Mouse (Mus musculus) myocyte (in vitro differentiated cells): ENCODE measurements around the gene Cfap73. TPM values are rescaled to one million over a fixed set of nuclear protein-coding genes. Genes with fewer than 3 reads are reported as not detected.

Experiments used
- H3K27me3 ChIP-seq: one replicate; pipeline ENCODE4 v1.6.1; 2011; ENCODE audit not compliant: control insufficient read depth, insufficient read depth, insufficient read length
- H3K36me3 ChIP-seq: one replicate; pipeline ENCODE4 v1.6.1; 2011; ENCODE audit not compliant: control insufficient read depth, insufficient read depth
- H3K4me2 ChIP-seq: one replicate; pipeline ENCODE4 v1.6.1; 2011; ENCODE audit warnings: low read depth, control low read depth
- H3K4me3 ChIP-seq: one replicate; pipeline ENCODE4 v1.5.1; 2011; ENCODE audit warnings: mild to moderate bottlenecking, control low read depth, moderate library complexity
- H3K79me2 ChIP-seq: one replicate; pipeline ENCODE4 v1.6.1; 2011; ENCODE audit not compliant: control insufficient read depth, insufficient read depth
- H3ac ChIP-seq: one replicate; pipeline ENCODE4 v1.6.1; 2011; ENCODE audit not compliant: control insufficient read depth, insufficient read length
- CEBPB ChIP-seq: IDR thresholded peaks from 2 replicates; pipeline ENCODE4 v1.6.1; 2011; ENCODE audit warnings: mild to moderate bottlenecking, moderate library complexity; ENCODE audit not compliant: poor library complexity, insufficient read depth, severe bottlenecking
- E2F4 ChIP-seq: IDR thresholded peaks from one replicate; pipeline ENCODE4 v1.6.1; 2011; ENCODE audit warnings: mild to moderate bottlenecking, control low read depth, moderate library complexity; ENCODE audit not compliant: insufficient read depth
- MAX ChIP-seq: IDR thresholded peaks from one replicate; pipeline ENCODE4 v1.6.1; 2011; ENCODE audit warnings: low read depth, mild to moderate bottlenecking, control low read depth
- MYOD1 ChIP-seq, 3 experiments: IDR thresholded peaks; one replicate each; pipeline ENCODE4 v1.6.1; 2011; ENCODE audit warnings: control low read depth in 2 of 3, low read depth in 2 of 3, mild to moderate bottlenecking in 2 of 3, moderate library complexity in 1 of 3; ENCODE audit not compliant: insufficient read length in 2 of 3, control insufficient read depth in 1 of 3
- MYOG ChIP-seq, 3 experiments: IDR thresholded peaks; one replicate each; pipeline ENCODE4 v1.6.1; 2011; ENCODE audit warnings: control low read depth in 2 of 3, low read depth in 2 of 3, mild to moderate bottlenecking in 2 of 3; ENCODE audit not compliant: insufficient read length in 2 of 3, control insufficient read depth in 1 of 3, insufficient read depth in 1 of 3
- POLR2A ChIP-seq: IDR thresholded peaks from one replicate; pipeline ENCODE4 v1.6.1; 2011; ENCODE audit warnings: low read depth, mild to moderate bottlenecking, control low read depth, moderate library complexity; ENCODE audit not compliant: insufficient read length
- POLR2AphosphoS2 ChIP-seq: IDR thresholded peaks from one replicate; pipeline ENCODE4 v1.6.1; 2011; ENCODE audit warnings: low read depth, control low read depth; ENCODE audit not compliant: insufficient read length
- REST ChIP-seq: IDR thresholded peaks from one replicate; pipeline ENCODE4 v1.6.1; 2011; ENCODE audit warnings: mild to moderate bottlenecking, control low read depth, moderate library complexity; ENCODE audit not compliant: insufficient read depth, insufficient read length
- SRF ChIP-seq: IDR thresholded peaks from one replicate; pipeline ENCODE4 v1.6.1; 2011; ENCODE audit warnings: low read depth; ENCODE audit not compliant: control insufficient read depth, insufficient read length
- TCF12 ChIP-seq: IDR thresholded peaks from one replicate; pipeline ENCODE4 v1.6.1; 2011; ENCODE audit warnings: mild to moderate bottlenecking, control low read depth; ENCODE audit not compliant: poor library complexity, insufficient read depth, severe bottlenecking
- TCF3 ChIP-seq: IDR thresholded peaks from one replicate; pipeline ENCODE4 v1.6.1; 2011; ENCODE audit warnings: low read depth, control low read depth; ENCODE audit not compliant: insufficient read length
- USF1 ChIP-seq: IDR thresholded peaks from one replicate; pipeline ENCODE4 v1.6.1; 2011; ENCODE audit warnings: low read depth, mild to moderate bottlenecking, control low read depth, moderate library complexity
- polyA plus RNA-seq: library from polyadenylated mRNA; unstranded; fragments of >200 nt; fragmentation: generic; extraction: Trizol; gene quantifications from one replicate; pipeline ENCODE4 v1.2.1, GENCODE M21; 2012; ENCODE audit warnings: missing spikeins

The Cfap73 gene
- polyA plus RNA-seq, 1 experiment: not detected

- Histone ChIP-seq H3K4me2 (no peak overlapping the region), H3K79me2 (no peaks in the 10 kb centered on the region), H3K36me3 (no peaks in the 10 kb centered on the region), H3ac (no peak overlapping the region), H3K27me3 (peaks cover 14% of the 10 kb centered on the region), H3K4me3 (no peak overlapping the region)
- TF ChIP-seq POLR2AphosphoS2: no peak
- TF ChIP-seq SRF: no peak
- no peak for TF ChIP-seq MYOG (IDR thresholded peaks at IDR 0.05; ENCODE audit: control insufficient read depth in 1 of 3, insufficient read depth in 1 of 3, insufficient read length in 2 of 3, low read depth in 2 of 3)
- no peak for TF ChIP-seq REST
- no peak for TF ChIP-seq USF1
- TF ChIP-seq MYOD1 (IDR thresholded peaks at IDR 0.05; ENCODE audit: control insufficient read depth in 1 of 3, insufficient read length in 2 of 3, low read depth in 2 of 3): no peak
- TF ChIP-seq POLR2A: no peak
- TF ChIP-seq TCF12: no peak
- TF ChIP-seq CEBPB: no peak
- TF ChIP-seq TCF3: no peak
- TF ChIP-seq MAX: no peak
- no peak for TF ChIP-seq E2F4
These were observed 43.5 kb upstream of the Cfap73 start for GRCm38 (mm10) chr5:120677516-120677915.

DNA sequence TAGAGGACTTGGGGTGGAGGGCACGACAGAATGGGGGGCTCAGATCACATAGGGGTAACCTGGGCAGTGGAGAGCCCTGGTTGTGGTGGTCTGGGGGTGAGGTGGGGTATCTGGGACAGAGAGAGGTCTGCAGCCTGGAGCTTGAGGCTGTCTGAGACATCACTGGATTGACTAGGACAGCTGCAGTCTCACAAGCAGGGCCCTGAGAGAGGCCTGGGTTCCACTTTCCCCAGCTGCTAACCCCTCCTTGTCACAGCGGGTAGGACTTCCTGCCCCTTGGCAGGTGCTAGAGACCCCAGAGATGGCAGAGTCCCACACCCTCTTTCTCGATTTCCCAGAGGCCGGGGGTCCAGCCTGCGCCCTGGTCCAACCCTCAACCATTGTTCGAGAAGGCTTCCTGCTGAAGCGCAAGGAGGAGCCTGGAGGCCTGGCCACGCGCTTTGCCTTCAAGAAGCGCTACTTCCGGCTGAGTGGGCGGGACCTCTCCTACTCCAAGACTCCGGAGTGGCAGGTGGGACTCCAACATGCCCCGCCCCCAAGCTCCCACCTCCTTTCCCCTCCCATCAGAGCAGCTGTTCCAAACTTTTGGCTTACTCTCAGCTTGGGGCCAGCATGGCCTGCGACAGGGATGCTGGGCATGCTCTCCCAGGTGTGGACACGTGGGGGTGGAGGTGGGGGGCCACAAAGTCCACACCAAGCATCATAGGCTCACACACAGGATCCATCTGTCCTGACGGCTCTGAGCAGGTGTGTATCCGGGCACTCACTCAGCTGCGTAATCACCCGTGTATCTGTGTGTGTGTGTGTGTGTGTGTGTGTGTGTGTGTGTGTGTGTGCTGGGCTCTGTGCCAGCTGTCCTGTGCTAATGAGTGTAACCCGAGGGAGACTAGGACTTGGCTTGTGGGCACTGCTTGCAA is 40.5 kb upstream of the Cfap73 start:
- Histone ChIP-seq H3K4me3 (no peak overlapping the region), H3K36me3 (no peaks in the 10 kb centered on the region), H3ac (no peak overlapping the region), H3K79me2 (no peaks in the 10 kb centered on the region), H3K27me3 (peaks cover 8% of the 10 kb centered on the region), H3K4me2 (no peak overlapping the region)
- TF ChIP-seq MYOG (IDR thresholded peaks at IDR 0.05; ENCODE audit: control insufficient read depth in 1 of 3, insufficient read depth in 1 of 3, insufficient read length in 2 of 3, low read depth in 2 of 3): peak in 1 of 3 experiments; percentile 3
- TF ChIP-seq E2F4: no peak
- peak in 2 of 3 experiments; percentile 83 to 84 for TF ChIP-seq MYOD1 (IDR thresholded peaks at IDR 0.05; ENCODE audit: control insufficient read depth in 1 of 3, insufficient read length in 2 of 3, low read depth in 2 of 3)
- TF ChIP-seq CEBPB: no peak
- TF ChIP-seq MAX: no peak
- no peak for TF ChIP-seq REST
- TF ChIP-seq TCF12: no peak
- no peak for TF ChIP-seq USF1
- no peak for TF ChIP-seq POLR2A
- no peak for TF ChIP-seq TCF3
- TF ChIP-seq POLR2AphosphoS2: no peak
- TF ChIP-seq SRF: no peak

- no peaks in the 10 kb centered on the region for H3K36me3 ChIP-seq
- no peak overlapping the region for H3K4me3 ChIP-seq
- no peak for TF ChIP-seq TCF3
- TF ChIP-seq MYOG (IDR thresholded peaks at IDR 0.05; ENCODE audit: control insufficient read depth in 1 of 3, insufficient read depth in 1 of 3, insufficient read length in 2 of 3, low read depth in 2 of 3): peak in 2 of 3 experiments; percentile 21 to 51
- TF ChIP-seq USF1: no peak
- no peak for TF ChIP-seq POLR2A
- TF ChIP-seq MYOD1 (IDR thresholded peaks at IDR 0.05; ENCODE audit: control insufficient read depth in 1 of 3, insufficient read length in 2 of 3, low read depth in 2 of 3): peak in 2 of 3 experiments; percentile 58 to 67
- TF ChIP-seq SRF: no peak
- no peak overlapping the region for H3ac ChIP-seq
- H3K4me2 ChIP-seq: no peak overlapping the region
- H3K27me3 ChIP-seq: peaks cover 8% of the 10 kb centered on the region
- no peaks in the 10 kb centered on the region for H3K79me2 ChIP-seq
These were observed 39.6 kb upstream of the Cfap73 start for GRCm38 (mm10) chr5:120673626-120674025.

- TF ChIP-seq POLR2AphosphoS2: no peak
- no peak for TF ChIP-seq E2F4
- TF ChIP-seq USF1: no peak
- TF ChIP-seq MYOD1 (IDR thresholded peaks at IDR 0.05; ENCODE audit: control insufficient read depth in 1 of 3, insufficient read length in 2 of 3, low read depth in 2 of 3): no peak
- no peak for TF ChIP-seq TCF3
- no peak for TF ChIP-seq CEBPB
- no peak for TF ChIP-seq SRF
- no peak for TF ChIP-seq POLR2A
- no peak for TF ChIP-seq MAX
- TF ChIP-seq MYOG (IDR thresholded peaks at IDR 0.05; ENCODE audit: control insufficient read depth in 1 of 3, insufficient read depth in 1 of 3, insufficient read length in 2 of 3, low read depth in 2 of 3): no peak
- no peaks in the 10 kb centered on the region for H3K36me3 ChIP-seq
- H3K79me2 ChIP-seq: no peaks in the 10 kb centered on the region
- H3ac ChIP-seq: no peak overlapping the region
- H3K4me3 ChIP-seq: no peak overlapping the region
- no peak overlapping the region for H3K4me2 ChIP-seq
- H3K27me3 ChIP-seq: peaks cover 14% of the 10 kb centered on the region
These were observed 37.8 kb upstream of the Cfap73 start for GRCm38 (mm10) chr5:120671865-120672264.

DNA sequence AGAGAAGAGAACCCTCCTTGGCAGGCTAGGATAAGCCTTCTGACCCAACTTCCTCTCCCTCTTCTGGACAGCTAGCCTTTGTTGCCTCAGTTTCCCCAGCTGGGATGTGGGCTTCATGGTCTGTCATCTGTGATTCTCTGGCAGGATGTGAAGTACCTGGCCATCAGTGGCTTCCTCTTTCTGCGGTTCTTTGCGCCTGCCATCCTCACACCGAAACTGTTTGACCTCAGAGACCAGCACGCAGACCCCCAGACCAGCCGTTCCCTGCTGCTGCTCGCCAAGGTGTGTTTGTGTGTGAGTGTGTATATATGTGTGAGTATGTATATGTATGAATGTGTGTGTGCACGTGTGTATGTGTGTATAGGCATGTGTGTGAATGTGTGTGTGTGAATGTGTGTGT is 36.1 kb upstream of the Cfap73 start:
- Histone ChIP-seq H3ac (no peak overlapping the region), H3K27me3 (peaks cover 19% of the 10 kb centered on the region), H3K4me3 (no peak overlapping the region), H3K4me2 (no peak overlapping the region), H3K36me3 (no peaks in the 10 kb centered on the region), H3K79me2 (no peaks in the 10 kb centered on the region)
- no peak for TF ChIP-seq TCF12
- no peak for TF ChIP-seq MYOG (IDR thresholded peaks at IDR 0.05; ENCODE audit: control insufficient read depth in 1 of 3, insufficient read depth in 1 of 3, insufficient read length in 2 of 3, low read depth in 2 of 3)
- TF ChIP-seq CEBPB: no peak
- no peak for TF ChIP-seq REST
- no peak for TF ChIP-seq SRF
